Mouse (Mus musculus) v-Abl transformed pro-B cells (cell line): ENCODE results near the gene Pbx4.

Experiments used
- in situ Hi-C, 2 experiments: fragments of 400-800 bp; cut with MboI; formaldehyde crosslinking; loops; one replicate each; pipeline ENCODE4 v1.15.1; 2025; ENCODE audit not compliant: unreplicated experiment in 2 of 2

The Pbx4 gene

DNA sequence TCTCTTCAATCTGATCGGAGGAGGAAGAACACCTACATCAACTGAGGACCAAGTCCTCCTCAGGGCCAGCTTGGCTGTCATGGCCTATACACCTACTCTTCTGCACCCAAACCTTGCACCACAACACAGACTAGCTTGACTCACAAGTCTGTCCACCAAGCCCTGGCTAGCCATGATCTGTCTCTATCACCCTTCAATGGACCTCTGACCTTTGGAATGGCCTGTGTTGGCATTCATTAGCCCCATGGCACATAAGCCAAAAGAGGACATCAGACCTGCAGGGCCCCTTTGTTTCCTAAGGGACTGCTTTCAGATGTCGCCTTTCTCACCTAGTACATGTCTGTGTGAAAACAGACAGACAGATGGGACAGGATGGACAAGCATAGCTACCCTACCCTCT lies 88.8 kb downstream of the Pbx4 start:
- in situ Hi-C loops, result loop anchor here (5.0 kb wide), 3 partner anchors 81 to 241 kb away; partner anchors contain the start of gene Ncan (in 1 of the 2)
